Mouse (Mus musculus): ENCODE results near the gene Larp6. TPM values are rescaled to one million over a fixed set of nuclear protein-coding genes. Genes with fewer than 3 reads are reported as not detected.

Gene Larp6
- total and polyA plus RNA-seq, 2 experiments from 2014 or later: 23.8 to 34.4 TPM

DNA sequence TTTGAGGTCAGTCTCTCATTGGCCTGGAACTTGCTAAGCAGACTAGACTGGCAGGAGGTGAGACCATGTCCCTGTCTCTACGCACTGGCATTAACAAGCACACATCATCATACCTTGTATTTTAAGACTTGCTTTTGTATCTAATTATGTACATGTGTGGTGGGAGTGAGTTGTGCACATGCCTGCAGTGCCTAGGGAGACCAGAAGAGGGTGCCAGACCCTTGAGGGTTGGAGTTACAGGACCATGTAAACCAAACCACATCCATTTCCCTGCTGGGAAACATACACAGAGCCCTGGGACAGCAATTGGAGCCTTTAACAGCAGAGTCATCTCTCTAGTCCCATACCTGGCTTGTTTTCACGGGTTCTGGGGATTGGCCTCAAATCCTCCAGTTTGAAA is 18.8 kb upstream of the Larp6 start:
- Histone ChIP-seq H3K4me1 (ENCODE audit: insufficient read depth) (no peaks in the 10 kb centered on the region), H3K9me3 (ENCODE audit: low read length) (no peaks in the 10 kb centered on the region), H3K4me2 (ENCODE audit: low read depth) (no peak overlapping the region), H3K4me3 (ENCODE audit: low read depth, low read length) (no peak overlapping the region), H3K27ac (ENCODE audit: low read depth, low read length) (no peak overlapping the region), H3K27me3 (ENCODE audit: insufficient read depth, low read length) (no peaks in the 10 kb centered on the region; the same call in 1 of the 2 replicates), H3K36me3 (ENCODE audit: insufficient read depth) (no peaks in the 10 kb centered on the region), H3K9ac (no peak overlapping the region)
- 53% methylated on average over 2 of the region's 2 CpGs for WGBS
- peak; percentile 56 for TF ChIP-seq CTCF (IDR thresholded peaks at IDR 0.05; ENCODE audit: low read depth)
- ATAC-seq (no peak), DNase-seq (no peak)

DNA sequence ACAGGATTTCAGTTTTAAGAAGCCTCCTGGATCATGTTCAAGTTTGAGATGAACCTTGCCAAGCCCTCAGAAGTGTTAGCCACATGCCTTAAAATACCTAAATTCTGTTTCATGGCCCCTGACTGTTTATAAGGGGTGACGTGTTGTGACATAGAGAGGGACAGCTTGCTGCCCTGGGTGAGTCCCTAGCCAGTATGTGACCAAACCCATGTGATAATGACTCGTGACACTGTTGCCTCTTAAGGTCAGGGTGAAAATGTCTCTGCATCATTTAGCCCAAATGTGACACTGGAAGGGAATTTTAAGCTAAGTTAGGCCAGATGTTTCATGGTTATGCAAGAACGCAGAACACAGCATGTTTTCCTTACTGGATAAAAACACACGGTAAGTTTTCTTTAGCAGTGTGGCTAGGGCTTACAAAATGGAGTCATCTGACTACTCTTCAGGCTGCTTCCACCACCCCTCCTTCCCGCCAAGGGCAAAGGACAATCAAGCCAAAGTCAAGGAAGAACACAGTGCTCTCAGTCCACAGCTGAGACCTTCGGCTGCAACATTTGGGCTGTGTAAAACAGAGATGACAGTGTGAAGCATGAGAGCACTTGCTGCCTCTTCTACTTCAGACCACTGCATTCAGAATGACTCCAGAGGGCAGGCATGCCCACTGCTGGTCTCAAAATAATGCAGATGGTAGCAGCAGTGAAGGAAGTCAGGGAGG is 16.4 kb upstream of the Larp6 start:
- Histone ChIP-seq H3K27me3 (ENCODE audit: insufficient read depth, low read length) (no peaks in the 10 kb centered on the region), H3K4me2 (ENCODE audit: low read depth) (no peak overlapping the region), H3K27ac (ENCODE audit: low read depth, low read length) (no peak overlapping the region), H3K4me3 (ENCODE audit: low read depth, low read length) (no peak overlapping the region), H3K4me1 (ENCODE audit: insufficient read depth) (no peaks in the 10 kb centered on the region), H3K9me3 (ENCODE audit: low read length) (no peaks in the 10 kb centered on the region), H3K36me3 (ENCODE audit: insufficient read depth) (no peaks in the 10 kb centered on the region), H3K9ac (no peak overlapping the region)
- ATAC-seq (no peak), DNase-seq (no peak)
- TF ChIP-seq CTCF (IDR thresholded peaks at IDR 0.05; ENCODE audit: low read depth): no peak
- WGBS: 72% methylated on average over 6 of the region's 6 CpGs

DNA sequence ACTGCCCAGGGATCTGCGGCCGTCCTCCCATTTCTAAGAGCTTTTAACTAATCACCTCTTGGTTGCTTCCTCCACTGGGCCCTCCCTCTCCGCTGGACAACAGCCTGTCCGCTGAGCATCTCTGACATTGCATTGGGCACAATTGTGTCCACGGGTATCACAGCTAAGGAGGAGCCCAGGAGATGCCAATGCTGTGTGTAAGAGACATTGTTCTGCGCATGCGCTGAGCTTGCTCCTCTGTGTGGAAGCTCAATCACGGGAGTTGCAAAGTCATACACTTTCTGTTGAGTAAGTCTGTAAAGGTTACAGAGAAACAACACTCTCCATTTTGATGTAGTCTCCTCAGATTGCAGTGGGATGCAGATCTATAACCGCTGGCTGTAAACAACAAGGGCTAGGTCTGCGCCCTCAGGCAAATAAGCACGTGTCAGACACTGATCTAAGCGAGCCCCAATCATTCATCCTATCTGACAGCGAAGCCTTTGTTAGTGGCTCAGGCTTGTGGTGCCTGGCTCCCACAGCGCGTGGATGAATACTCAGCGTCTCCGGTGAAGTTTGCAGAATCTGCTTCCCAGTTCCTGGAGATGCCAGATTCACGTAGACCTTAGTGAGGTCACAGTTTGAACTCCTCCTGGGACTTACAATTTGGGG is 13.1 kb upstream of the Larp6 start:
- Histone ChIP-seq H3K9me3 (ENCODE audit: low read length) (no peaks in the 10 kb centered on the region), H3K27ac (ENCODE audit: low read depth, low read length) (no peak overlapping the region), H3K9ac (no peak overlapping the region), H3K4me2 (ENCODE audit: low read depth) (no peak overlapping the region), H3K4me3 (ENCODE audit: low read depth, low read length) (no peak overlapping the region), H3K36me3 (ENCODE audit: insufficient read depth) (no peaks in the 10 kb centered on the region), H3K27me3 (ENCODE audit: insufficient read depth, low read length) (no peaks in the 10 kb centered on the region), H3K4me1 (ENCODE audit: insufficient read depth) (no peaks in the 10 kb centered on the region)
- 64% methylated on average over 18 of the region's 18 CpGs for WGBS
- DNase-seq (no peak), ATAC-seq (no peak)
- TF ChIP-seq CTCF (IDR thresholded peaks at IDR 0.05; ENCODE audit: low read depth): no peak

DNA sequence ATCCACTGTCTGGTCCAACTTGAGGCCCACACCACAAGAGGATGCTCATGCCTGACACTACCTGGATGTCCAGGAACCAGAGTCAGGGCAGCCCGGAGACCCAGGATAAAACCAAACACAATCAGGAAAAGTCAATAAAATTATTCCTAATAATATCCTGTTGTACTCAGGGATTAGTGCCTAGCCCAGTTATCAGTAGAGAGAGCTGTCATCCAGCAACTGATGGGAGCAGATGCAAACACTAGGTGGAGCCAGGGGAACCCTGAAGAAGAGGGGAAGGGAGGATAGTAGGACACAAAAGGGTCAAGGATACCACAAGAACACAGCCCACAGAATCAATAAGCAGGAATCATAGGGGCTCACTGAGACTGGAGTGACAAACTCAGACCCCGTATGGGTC is 5.2 kb upstream of the Larp6 start:
- Histone ChIP-seq H3K27me3 (ENCODE audit: insufficient read depth, low read length) (no peaks in the 10 kb centered on the region), H3K9me3 (ENCODE audit: low read length) (no peaks in the 10 kb centered on the region), H3K36me3 (ENCODE audit: insufficient read depth) (no peaks in the 10 kb centered on the region), H3K4me1 (ENCODE audit: insufficient read depth) (no peaks in the 10 kb centered on the region), H3K27ac (ENCODE audit: low read depth, low read length) (no peak overlapping the region), H3K9ac (no peak overlapping the region), H3K4me3 (ENCODE audit: low read depth, low read length) (no peak overlapping the region), H3K4me2 (ENCODE audit: low read depth) (no peak overlapping the region)
- TF ChIP-seq CTCF (IDR thresholded peaks at IDR 0.05; ENCODE audit: low read depth): peak; percentile 28
- WGBS: 96% methylated on average over 2 of the region's 2 CpGs
- ATAC-seq (no peak), DNase-seq (no peak)

DNA sequence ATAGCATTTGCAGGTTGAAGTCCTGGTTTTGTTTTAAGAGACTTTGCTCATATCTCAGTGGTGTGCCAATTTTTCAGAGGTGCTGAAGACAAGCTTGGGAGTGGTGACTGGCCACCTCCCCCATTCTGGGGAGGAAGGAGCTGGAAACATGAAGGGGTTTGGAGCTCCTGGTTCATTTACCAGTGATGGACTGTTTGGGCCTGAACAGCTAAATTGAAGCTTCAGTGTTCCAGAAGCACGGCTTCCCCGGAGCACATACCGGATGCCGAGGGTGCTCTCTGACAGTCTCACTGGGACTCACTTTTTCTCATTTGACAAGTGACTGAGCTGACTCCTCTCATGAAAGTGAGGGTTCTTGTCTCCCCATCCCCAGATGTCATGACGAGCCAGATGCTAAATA is 4.2 kb upstream of the Larp6 start:
- Histone ChIP-seq H3K36me3 (ENCODE audit: insufficient read depth) (no peaks in the 10 kb centered on the region), H3K27ac (ENCODE audit: low read depth, low read length) (no peak overlapping the region), H3K9me3 (ENCODE audit: low read length) (no peaks in the 10 kb centered on the region), H3K4me1 (ENCODE audit: insufficient read depth) (0 out of 2 replicates have a peak, but pooled peaks cover 3% of the 10 kb centered on the region), H3K4me2 (ENCODE audit: low read depth) (no peak overlapping the region), H3K4me3 (ENCODE audit: low read depth, low read length) (no peak overlapping the region), H3K27me3 (ENCODE audit: insufficient read depth, low read length) (no peaks in the 10 kb centered on the region), H3K9ac (no peak overlapping the region)
- no peak for TF ChIP-seq CTCF (IDR thresholded peaks at IDR 0.05; ENCODE audit: low read depth)
- ATAC-seq: no peak
- 83% methylated on average over 5 of the region's 5 CpGs for WGBS
- no peak for DNase-seq

DNA sequence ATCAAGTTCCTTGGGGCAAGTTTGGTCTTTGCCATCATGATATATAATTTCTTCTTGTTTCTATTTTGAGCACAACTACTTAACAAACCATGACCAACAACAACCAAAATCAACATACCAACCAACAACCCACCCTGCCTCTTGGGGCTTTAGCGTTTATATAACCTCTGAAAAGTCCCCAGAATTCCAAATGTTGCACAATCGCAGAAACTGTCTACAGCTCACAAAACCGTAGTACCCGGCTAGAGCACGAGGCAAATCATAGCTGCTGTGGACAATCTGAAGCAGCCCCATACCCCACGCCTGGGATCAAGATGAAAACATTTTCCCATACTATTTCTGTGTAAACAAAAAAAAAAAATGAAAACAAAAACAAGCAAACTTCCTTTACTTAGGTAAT is 3.1 kb upstream of the Larp6 start:
- Histone ChIP-seq H3K9me3 (ENCODE audit: low read length) (no peaks in the 10 kb centered on the region), H3K4me3 (ENCODE audit: low read depth, low read length) (no peak overlapping the region), H3K36me3 (ENCODE audit: insufficient read depth) (no peaks in the 10 kb centered on the region), H3K9ac (no peak overlapping the region), H3K4me2 (ENCODE audit: low read depth) (no peak overlapping the region), H3K4me1 (ENCODE audit: insufficient read depth) (0 out of 2 replicates have a peak, but pooled peaks cover 12% of the 10 kb centered on the region), H3K27ac (ENCODE audit: low read depth, low read length) (no peak overlapping the region), H3K27me3 (ENCODE audit: insufficient read depth, low read length) (no peaks in the 10 kb centered on the region)
- DNase-seq (no peak), ATAC-seq (no peak)
- 86% methylated on average over 6 of the region's 6 CpGs for WGBS
- TF ChIP-seq CTCF (IDR thresholded peaks at IDR 0.05; ENCODE audit: low read depth): no peak

DNA sequence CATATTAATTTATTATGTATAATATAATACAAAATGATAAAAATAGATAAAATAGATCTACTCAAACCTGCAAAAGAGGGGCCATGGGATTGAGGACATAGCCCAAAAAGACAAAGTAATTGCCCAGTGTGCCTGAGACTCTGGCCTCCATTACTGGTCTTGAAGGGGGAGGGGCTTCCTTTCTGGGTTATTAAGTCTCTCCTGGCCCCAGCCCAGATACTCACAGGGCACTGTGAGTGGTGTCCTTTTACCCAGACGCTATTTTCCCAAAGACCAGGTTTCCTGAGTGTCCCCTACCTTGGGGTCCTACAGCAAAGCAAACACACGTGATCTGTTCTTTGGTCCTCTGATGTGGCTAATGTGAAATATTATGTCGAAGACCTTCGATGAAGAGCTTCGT is 778 bp upstream of the Larp6 start:
- Histone ChIP-seq H3K4me1 (ENCODE audit: insufficient read depth) (peaks cover 12% of the 10 kb centered on the region; the same call in 1 of the 2 replicates), H3K27me3 (ENCODE audit: insufficient read depth, low read length) (no peaks in the 10 kb centered on the region), H3K4me3 (ENCODE audit: low read depth, low read length) (no peak overlapping the region), H3K4me2 (ENCODE audit: low read depth) (peak overlapping the region; percentile 92; the same call in 1 of the 2 replicates), H3K36me3 (ENCODE audit: insufficient read depth) (no peaks in the 10 kb centered on the region), H3K27ac (ENCODE audit: low read depth, low read length) (no peak overlapping the region), H3K9ac (no peak overlapping the region), H3K9me3 (ENCODE audit: low read length) (no peaks in the 10 kb centered on the region)
- no peak for TF ChIP-seq CTCF (IDR thresholded peaks at IDR 0.05; ENCODE audit: low read depth)
- no peak for DNase-seq
- ATAC-seq: no peak
- WGBS: 80% methylated on average over 5 of the region's 5 CpGs

Measured in forebrain, postnatal 0 days (tissue).